Mouse (Mus musculus): ENCODE data around the gene Hoxd10.
A peak's percentile ranks its signal among the peaks of the same experiment; 100 is the strongest.

Hoxd10 gene

GRCm38 (mm10) chr2:74681594-74682531 is 9.9 kb upstream of the Hoxd10 start:
- H3K9me3 ChIP-seq (ENCODE audit: low read length): no peaks in the 10 kb centered on the region
- TF ChIP-seq POU5F1 (IDR thresholded peaks at IDR 0.05; ENCODE audit: borderline replicate concordance, low read length) (peak; percentile 49; the same call in 1 of the 2 replicates), CTCF (conservative IDR thresholded peaks at IDR 0.05; ENCODE audit: low read length) (no peak), NANOG (IDR thresholded peaks at IDR 0.05; ENCODE audit: borderline replicate concordance, low read length) (no peak)
- no peaks in the 10 kb centered on the region for H3K36me3 ChIP-seq (ENCODE audit: insufficient read depth, low read length)
- H3K4me1 ChIP-seq (replicated peaks; ENCODE audit: low read depth, low read length): peaks cover 47% of the 10 kb centered on the region
- peaks cover 92% of the 10 kb centered on the region for H3K27me3 ChIP-seq (ENCODE audit: insufficient read depth, low read length)
- peak overlapping the region; percentile 69 for H3K4me3 ChIP-seq (replicated peaks; ENCODE audit: low read length)

DNA sequence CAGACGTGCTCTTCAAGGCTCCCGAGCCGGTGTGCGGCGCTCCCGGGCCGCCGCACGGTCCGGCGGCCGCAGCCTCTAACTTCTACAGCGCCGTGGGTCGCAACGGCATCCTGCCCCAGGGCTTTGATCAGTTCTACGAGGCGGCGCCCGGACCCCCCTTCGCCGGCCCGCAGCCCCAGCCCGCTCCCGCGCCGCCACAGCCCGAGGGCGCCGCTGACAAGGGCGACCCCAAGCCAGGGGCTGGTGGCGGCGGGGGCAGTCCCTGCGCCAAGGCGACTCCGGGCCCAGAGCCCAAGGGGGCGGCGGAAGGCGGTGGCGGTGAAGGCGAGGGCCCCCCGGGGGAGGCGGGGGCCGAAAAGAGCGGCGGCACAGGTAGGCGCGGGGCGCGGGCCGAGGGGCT is 8.9 kb upstream of the Hoxd10 start:
- no peaks in the 10 kb centered on the region for H3K36me3 ChIP-seq (ENCODE audit: insufficient read depth, low read length)
- no peaks in the 10 kb centered on the region for H3K9me3 ChIP-seq (ENCODE audit: low read length)
- no peak for TF ChIP-seq NANOG (IDR thresholded peaks at IDR 0.05; ENCODE audit: borderline replicate concordance, low read length)
- no peak for TF ChIP-seq CTCF (conservative IDR thresholded peaks at IDR 0.05; ENCODE audit: low read length)
- TF ChIP-seq POU5F1 (IDR thresholded peaks at IDR 0.05; ENCODE audit: borderline replicate concordance, low read length): no peak
- peaks cover 57% of the 10 kb centered on the region for H3K4me1 ChIP-seq (replicated peaks; ENCODE audit: low read depth, low read length)
- peak overlapping the region; percentile 69 for H3K4me3 ChIP-seq (replicated peaks; ENCODE audit: low read length)
- peaks cover 92% of the 10 kb centered on the region for H3K27me3 ChIP-seq (ENCODE audit: insufficient read depth, low read length)

DNA sequence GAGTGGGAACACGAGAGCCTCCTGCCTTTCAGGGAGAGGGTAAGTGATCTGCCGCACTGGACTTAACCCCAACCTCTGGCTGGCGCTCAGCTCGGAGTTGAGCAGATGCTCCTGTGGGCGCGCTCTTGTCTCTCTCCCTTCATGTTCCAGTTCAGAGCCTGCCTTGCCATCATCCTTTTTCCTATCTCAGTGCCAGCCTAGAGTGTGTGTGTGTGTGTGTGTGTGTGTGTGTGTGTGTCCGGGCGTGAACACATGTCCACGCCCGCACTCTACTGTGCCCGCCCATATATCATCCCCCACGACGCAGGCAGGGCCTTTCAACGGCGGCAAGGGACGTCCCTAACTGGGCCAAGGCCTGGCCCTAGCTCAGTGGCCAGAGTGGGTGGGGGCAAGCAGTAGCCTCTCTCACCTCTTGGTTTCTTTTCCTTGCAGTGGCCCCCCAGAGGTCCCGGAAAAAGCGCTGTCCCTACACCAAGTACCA is 8.2 kb upstream of the Hoxd10 start:
- H3K36me3 ChIP-seq (ENCODE audit: insufficient read depth, low read length): no peaks in the 10 kb centered on the region
- H3K4me1 ChIP-seq (replicated peaks; ENCODE audit: low read depth, low read length): peaks cover 58% of the 10 kb centered on the region
- no peaks in the 10 kb centered on the region for H3K9me3 ChIP-seq (ENCODE audit: low read length)
- peaks cover 92% of the 10 kb centered on the region for H3K27me3 ChIP-seq (ENCODE audit: insufficient read depth, low read length)
- no peak overlapping the region for H3K4me3 ChIP-seq (replicated peaks; ENCODE audit: low read length)
- no peak for TF ChIP-seq CTCF (conservative IDR thresholded peaks at IDR 0.05; ENCODE audit: low read length)
- TF ChIP-seq POU5F1 (IDR thresholded peaks at IDR 0.05; ENCODE audit: borderline replicate concordance, low read length): no peak
- no peak for TF ChIP-seq NANOG (IDR thresholded peaks at IDR 0.05; ENCODE audit: borderline replicate concordance, low read length)

DNA sequence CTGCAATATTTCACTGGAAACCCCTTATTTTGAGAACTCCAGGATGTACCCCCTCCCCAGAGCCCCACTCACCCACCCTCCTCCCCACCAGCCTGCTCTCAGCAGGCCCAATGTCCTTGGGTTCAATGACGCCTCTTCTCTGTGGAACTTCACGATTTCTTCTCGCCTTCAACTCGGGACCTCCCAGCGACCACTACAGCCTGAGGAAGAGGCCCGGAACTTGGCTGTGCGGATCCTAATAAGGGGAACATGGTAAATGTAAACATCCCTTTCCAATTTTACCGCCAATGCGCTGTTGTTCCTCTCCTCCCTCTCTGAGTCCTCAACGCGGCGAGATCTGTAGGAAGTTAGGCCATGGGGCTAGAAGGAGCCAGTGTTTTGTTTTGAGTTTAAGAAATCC is 7.6 kb upstream of the Hoxd10 start:
- Histone ChIP-seq H3K27me3 (ENCODE audit: insufficient read depth, low read length) (peaks cover 92% of the 10 kb centered on the region), H3K4me1 (replicated peaks; ENCODE audit: low read depth, low read length) (peaks cover 54% of the 10 kb centered on the region), H3K9me3 (ENCODE audit: low read length) (no peaks in the 10 kb centered on the region), H3K4me3 (replicated peaks; ENCODE audit: low read length) (no peak overlapping the region), H3K36me3 (ENCODE audit: insufficient read depth, low read length) (no peaks in the 10 kb centered on the region)
- TF ChIP-seq NANOG (IDR thresholded peaks at IDR 0.05; ENCODE audit: borderline replicate concordance, low read length): no peak
- no peak for TF ChIP-seq POU5F1 (IDR thresholded peaks at IDR 0.05; ENCODE audit: borderline replicate concordance, low read length)
- TF ChIP-seq CTCF (conservative IDR thresholded peaks at IDR 0.05; ENCODE audit: low read length): no peak

DNA sequence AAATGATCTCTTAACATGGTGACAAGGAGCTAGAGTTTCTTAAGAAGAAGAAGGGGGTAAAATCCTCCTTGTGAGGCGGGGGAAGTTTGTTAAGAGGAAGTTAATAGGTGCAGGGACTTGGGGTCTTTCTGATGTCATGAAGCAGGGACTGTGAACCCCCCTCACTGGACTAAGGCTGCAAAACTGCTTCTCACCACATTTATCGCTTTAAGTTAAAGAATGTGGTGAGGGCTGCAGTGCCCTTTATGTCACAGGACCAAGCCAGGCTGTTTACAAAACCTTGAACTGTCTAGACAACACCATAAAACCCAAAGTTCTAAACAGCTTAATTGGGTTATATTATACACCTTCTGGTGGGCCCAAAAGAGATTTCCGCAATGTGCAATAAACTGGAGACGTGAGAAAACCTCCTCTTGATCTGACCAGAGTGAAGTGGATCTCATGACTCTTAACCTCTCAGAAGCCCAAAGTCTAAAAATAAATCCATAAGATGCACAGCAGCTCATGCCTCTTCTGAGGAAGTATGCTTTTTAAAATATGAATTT is 6.6 kb upstream of the Hoxd10 start:
- Histone ChIP-seq H3K36me3 (ENCODE audit: insufficient read depth, low read length) (no peaks in the 10 kb centered on the region), H3K27me3 (ENCODE audit: insufficient read depth, low read length) (peaks cover 92% of the 10 kb centered on the region), H3K4me3 (replicated peaks; ENCODE audit: low read length) (no peak overlapping the region), H3K4me1 (replicated peaks; ENCODE audit: low read depth, low read length) (peaks cover 54% of the 10 kb centered on the region), H3K9me3 (ENCODE audit: low read length) (no peaks in the 10 kb centered on the region)
- TF ChIP-seq POU5F1 (IDR thresholded peaks at IDR 0.05; ENCODE audit: borderline replicate concordance, low read length) (no peak), NANOG (IDR thresholded peaks at IDR 0.05; ENCODE audit: borderline replicate concordance, low read length) (no peak), CTCF (conservative IDR thresholded peaks at IDR 0.05; ENCODE audit: low read length) (no peak)

DNA sequence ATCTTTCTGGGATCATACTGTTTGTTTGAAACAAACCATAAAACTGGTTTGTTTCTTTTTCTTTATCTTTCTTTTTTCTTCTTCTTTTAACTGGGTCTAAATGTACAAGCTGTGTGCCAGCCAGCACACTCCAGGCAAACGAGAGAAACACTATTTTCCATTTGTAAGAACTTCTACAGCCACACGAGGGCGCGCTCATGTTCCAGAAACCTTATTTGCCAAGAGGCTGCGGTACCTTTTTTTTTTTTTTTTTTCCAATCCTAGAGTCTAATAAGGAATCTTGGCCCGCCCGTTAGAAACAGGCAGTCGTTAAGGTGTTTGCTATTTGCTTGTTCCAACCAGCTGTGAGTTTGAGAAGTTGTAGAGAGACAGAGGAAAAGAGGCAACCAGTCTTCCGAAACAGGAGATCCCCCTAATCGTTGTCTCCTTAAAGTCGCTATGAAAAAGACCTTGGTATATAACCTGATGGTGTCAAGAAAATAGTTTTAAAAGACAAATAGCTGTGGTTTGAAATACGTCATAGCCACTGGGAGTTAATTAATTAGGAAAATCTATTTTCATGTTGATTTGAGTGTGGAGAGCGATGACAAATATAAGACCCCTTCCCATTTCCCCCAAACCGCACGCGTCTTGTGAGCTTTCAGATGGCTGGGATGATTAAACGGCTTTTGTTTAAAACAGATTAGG is 5.3 kb upstream of the Hoxd10 start:
- Histone ChIP-seq H3K4me3 (replicated peaks; ENCODE audit: low read length) (no peak overlapping the region), H3K9me3 (ENCODE audit: low read length) (no peaks in the 10 kb centered on the region), H3K27me3 (ENCODE audit: insufficient read depth, low read length) (peaks cover 88% of the 10 kb centered on the region), H3K36me3 (ENCODE audit: insufficient read depth, low read length) (no peaks in the 10 kb centered on the region), H3K4me1 (replicated peaks; ENCODE audit: low read depth, low read length) (peaks cover 52% of the 10 kb centered on the region)
- TF ChIP-seq POU5F1 (IDR thresholded peaks at IDR 0.05; ENCODE audit: borderline replicate concordance, low read length): no peak
- no peak for TF ChIP-seq NANOG (IDR thresholded peaks at IDR 0.05; ENCODE audit: borderline replicate concordance, low read length)
- peak; percentile 50 for TF ChIP-seq CTCF (conservative IDR thresholded peaks at IDR 0.05; ENCODE audit: low read length)

DNA sequence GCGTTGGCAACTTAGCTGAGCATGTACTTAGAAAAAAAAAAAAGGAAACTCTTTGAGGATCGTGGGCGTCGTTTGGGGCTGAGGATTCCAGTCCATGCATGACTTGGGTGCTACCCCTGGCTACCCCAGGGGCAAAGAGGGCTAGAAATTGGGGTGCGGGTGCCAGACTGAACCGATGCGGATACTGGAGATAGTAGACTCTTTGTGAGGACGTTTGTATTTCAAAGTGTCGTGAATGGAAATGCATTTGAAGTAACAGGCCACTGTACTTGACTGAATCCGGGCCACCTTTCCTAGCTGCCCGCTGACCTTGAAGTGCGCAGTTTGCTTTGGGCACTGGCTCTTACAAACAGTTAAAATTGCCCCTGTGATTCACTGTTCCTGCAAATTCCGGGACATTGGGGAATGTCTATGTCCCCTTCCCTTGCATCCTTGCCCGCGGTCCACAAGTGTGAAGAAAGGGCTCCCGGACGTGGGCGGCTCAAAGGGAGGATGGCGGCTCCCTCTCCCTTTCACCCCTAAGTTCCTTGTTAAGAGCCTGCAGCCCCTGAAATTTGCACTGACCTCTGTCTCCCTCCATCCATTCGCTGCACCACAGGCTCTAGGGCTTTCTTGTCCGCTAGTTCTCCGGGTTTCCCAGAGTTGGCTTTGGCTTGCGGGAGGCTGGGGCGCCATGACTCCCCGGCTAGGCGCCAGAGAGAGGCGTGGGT is 4.6 kb upstream of the Hoxd10 start:
- no peak for TF ChIP-seq NANOG (IDR thresholded peaks at IDR 0.05; ENCODE audit: borderline replicate concordance, low read length)
- no peak for TF ChIP-seq CTCF (conservative IDR thresholded peaks at IDR 0.05; ENCODE audit: low read length)
- no peak for TF ChIP-seq POU5F1 (IDR thresholded peaks at IDR 0.05; ENCODE audit: borderline replicate concordance, low read length)
- H3K36me3 ChIP-seq (ENCODE audit: insufficient read depth, low read length): no peaks in the 10 kb centered on the region
- H3K27me3 ChIP-seq (ENCODE audit: insufficient read depth, low read length): peaks cover 89% of the 10 kb centered on the region

More for the DNA sequence above, 4.6 kb upstream of the Hoxd10 start:
- Histone ChIP-seq H3K4me3 (replicated peaks; ENCODE audit: low read length) (peak overlapping the region; percentile 46), H3K4me1 (replicated peaks; ENCODE audit: low read depth, low read length) (peaks cover 56% of the 10 kb centered on the region), H3K9me3 (ENCODE audit: low read length) (no peaks in the 10 kb centered on the region)

Measured in E14TG2a.4 (cell line).